Mouse (Mus musculus): ENCODE data around the gene Hcrtr2. TPM values are rescaled to one million over a fixed set of nuclear protein-coding genes. Genes with fewer than 3 reads are reported as not detected.

Hcrtr2 gene
- polyA plus RNA-seq (2014; fragmentation: Nextera tagmentation; extraction: Ambion mirVana): 0.37 and 0.38 TPM in 2 replicates

DNA sequence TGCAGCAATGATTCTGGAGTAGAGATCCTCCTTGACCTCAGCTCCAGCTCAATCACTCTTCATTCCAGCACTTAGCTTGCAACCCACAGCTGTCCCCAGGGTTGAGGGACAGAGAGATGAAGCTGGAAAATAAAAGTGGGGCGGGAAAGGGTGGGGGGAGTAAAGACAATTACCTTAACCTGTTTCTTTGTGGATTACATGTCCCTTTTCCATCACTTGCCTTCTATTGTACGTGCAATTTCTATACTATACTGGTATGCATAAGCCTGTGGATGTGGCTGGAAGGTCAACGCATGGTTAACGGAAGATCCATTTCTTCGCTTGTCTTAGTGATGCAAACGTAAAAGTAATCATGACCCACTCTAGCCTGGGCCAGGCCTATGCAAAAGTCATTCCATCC, at the start of gene Hcrtr2:
TSS of gene Hcrtr2 (minus strand) at position 101 of the 400 bp plus-strand sequence.
- H3K9me3 ChIP-seq (ENCODE audit: low read depth, low read length): no peaks in the 10 kb centered on the region
- peaks cover 20% of the 10 kb centered on the region for H3K27me3 ChIP-seq (ENCODE audit: insufficient read depth, low read length)
- peak within 1 kb of the TSS; percentile 44 for H3K4me3 ChIP-seq (ENCODE audit: low read depth, low read length)
- H3K4me2 ChIP-seq: peak within 1 kb of the TSS; percentile 94
- ATAC-seq (ENCODE audit: insufficient read depth): no peak; the same call in 1 of the 2 replicates
- H3K27ac ChIP-seq (ENCODE audit: low read depth): no peak within 1 kb of the TSS
- WGBS: 63% methylated on average over 6 of the region's 6 CpGs
- no peaks in the 10 kb centered on the region for H3K4me1 ChIP-seq (ENCODE audit: insufficient read depth)
- H3K36me3 ChIP-seq (ENCODE audit: insufficient read depth): no peaks in the 10 kb centered on the region
- DNase-seq: no peak
- H3K9ac ChIP-seq: peak within 1 kb of the TSS; percentile 23; the same call in 1 of the 2 replicates
- TF ChIP-seq CTCF (IDR thresholded peaks at IDR 0.05; ENCODE audit: low read depth): no peak

DNA sequence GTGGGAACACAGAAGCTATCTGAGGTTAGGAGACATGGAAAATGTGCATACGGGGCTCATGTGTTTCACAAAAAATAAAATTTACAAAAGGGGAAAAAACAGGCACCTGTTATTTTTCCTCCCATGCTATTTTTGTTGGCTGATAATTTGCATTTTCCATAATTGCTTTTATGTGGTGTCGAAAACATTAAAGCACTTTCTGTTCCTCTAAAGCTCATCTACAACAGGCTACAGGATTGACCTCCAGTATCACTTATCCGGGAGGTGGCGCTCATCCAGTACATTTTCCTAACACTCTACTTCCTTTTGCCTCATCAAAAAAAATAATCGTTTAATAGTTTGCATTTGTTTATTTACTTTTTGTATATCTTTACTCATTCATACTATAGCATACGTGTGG, 41.2 kb upstream of the Hcrtr2 start:
- ATAC-seq (ENCODE audit: insufficient read depth) (no peak), DNase-seq (no peak)
- no peak overlapping the region for H3K4me2 ChIP-seq
- H3K9me3 ChIP-seq (ENCODE audit: low read depth, low read length): no peaks in the 10 kb centered on the region
- H3K4me3 ChIP-seq (ENCODE audit: low read depth, low read length): no peak overlapping the region
- H3K9ac ChIP-seq: no peak overlapping the region
- H3K4me1 ChIP-seq (ENCODE audit: insufficient read depth): no peaks in the 10 kb centered on the region
- 68% methylated on average over 6 of the region's 6 CpGs for WGBS
- H3K27me3 ChIP-seq (ENCODE audit: insufficient read depth, low read length): no peaks in the 10 kb centered on the region
- no peaks in the 10 kb centered on the region for H3K36me3 ChIP-seq (ENCODE audit: insufficient read depth)
- H3K27ac ChIP-seq (ENCODE audit: low read depth): no peak overlapping the region
- TF ChIP-seq CTCF (IDR thresholded peaks at IDR 0.05; ENCODE audit: low read depth): no peak

DNA sequence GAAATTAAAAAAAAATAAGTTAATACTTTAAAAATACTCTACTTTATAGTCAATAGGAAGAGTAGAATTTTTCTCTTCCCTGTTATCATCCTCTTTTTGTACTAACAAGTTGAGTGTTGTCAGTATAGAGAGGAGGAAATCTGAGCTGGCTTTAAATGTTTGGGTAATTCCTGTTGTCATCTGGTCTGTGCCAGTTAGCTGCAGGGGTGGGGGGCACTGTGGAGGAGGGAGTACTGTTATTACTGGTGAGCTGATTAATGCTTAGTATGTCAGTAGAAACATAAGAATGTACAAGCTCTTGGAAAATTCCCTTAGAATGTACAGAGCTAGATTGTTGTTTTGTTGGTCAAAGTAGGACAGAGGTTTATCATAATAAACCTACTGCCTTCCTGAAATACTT, 36.7 kb upstream of the Hcrtr2 start:
- Histone ChIP-seq H3K27me3 (ENCODE audit: insufficient read depth, low read length) (no peaks in the 10 kb centered on the region), H3K4me3 (ENCODE audit: low read depth, low read length) (no peak overlapping the region), H3K4me1 (ENCODE audit: insufficient read depth) (no peaks in the 10 kb centered on the region), H3K4me2 (no peak overlapping the region), H3K36me3 (ENCODE audit: insufficient read depth) (no peaks in the 10 kb centered on the region), H3K9me3 (ENCODE audit: low read depth, low read length) (no peaks in the 10 kb centered on the region), H3K27ac (ENCODE audit: low read depth) (no peak overlapping the region), H3K9ac (no peak overlapping the region)
- DNase-seq (no peak), ATAC-seq (ENCODE audit: insufficient read depth) (no peak)
- TF ChIP-seq CTCF (IDR thresholded peaks at IDR 0.05; ENCODE audit: low read depth): no peak

DNA sequence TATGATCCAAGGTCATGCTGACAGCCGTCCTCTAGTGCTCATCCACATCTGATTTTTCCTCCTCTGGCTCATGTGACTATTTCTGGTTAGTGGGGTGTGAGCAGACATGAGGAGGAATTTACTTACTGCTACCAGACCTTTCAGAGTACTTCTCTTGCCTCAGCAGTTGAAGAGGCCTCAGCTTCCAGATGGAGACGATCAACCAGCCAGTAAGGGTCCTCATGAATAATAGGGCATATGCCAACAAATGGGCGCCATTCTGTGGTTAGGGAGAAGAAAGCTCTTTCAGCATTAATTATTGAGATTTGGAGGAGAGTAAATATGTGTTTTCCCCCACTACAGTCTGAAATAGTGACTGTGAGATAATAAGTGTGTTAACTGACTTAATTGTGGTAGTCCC, 28.7 kb upstream of the Hcrtr2 start:
- Histone ChIP-seq H3K27me3 (ENCODE audit: insufficient read depth, low read length) (no peaks in the 10 kb centered on the region), H3K4me3 (ENCODE audit: low read depth, low read length) (no peak overlapping the region), H3K9ac (no peak overlapping the region), H3K9me3 (ENCODE audit: low read depth, low read length) (no peaks in the 10 kb centered on the region), H3K27ac (ENCODE audit: low read depth) (no peak overlapping the region), H3K36me3 (ENCODE audit: insufficient read depth) (no peaks in the 10 kb centered on the region), H3K4me2 (no peak overlapping the region), H3K4me1 (ENCODE audit: insufficient read depth) (no peaks in the 10 kb centered on the region)
- no peak for TF ChIP-seq CTCF (IDR thresholded peaks at IDR 0.05; ENCODE audit: low read depth)
- DNase-seq: no peak
- WGBS: 55% methylated on average over 3 of the region's 3 CpGs
- ATAC-seq (ENCODE audit: insufficient read depth): no peak

DNA sequence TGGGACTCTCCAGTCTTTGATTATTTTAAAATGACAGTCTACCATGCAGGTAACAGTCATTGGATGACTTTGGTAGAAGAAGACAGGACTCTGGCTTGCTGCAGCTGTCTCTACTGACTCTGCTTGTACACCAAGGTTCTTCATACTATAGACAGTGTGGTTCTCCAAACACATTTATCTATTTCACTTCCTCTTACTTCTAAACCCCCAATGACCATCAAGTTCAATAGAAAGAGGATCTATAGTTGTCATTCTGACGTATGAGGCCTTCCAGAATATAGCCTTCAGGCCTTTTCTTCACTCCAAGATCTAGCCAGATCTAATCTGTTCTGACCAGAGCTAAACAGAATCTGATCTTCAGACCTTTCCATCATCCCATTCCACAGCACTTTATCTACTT, 23.6 kb upstream of the Hcrtr2 start:
- H3K9ac ChIP-seq: no peak overlapping the region
- H3K27ac ChIP-seq (ENCODE audit: low read depth): no peak overlapping the region
- no peaks in the 10 kb centered on the region for H3K36me3 ChIP-seq (ENCODE audit: insufficient read depth)
- ATAC-seq (ENCODE audit: insufficient read depth): no peak
- no peak for TF ChIP-seq CTCF (IDR thresholded peaks at IDR 0.05; ENCODE audit: low read depth)
- 85% methylated on average over 1 of the region's 1 CpGs for WGBS
- H3K27me3 ChIP-seq (ENCODE audit: insufficient read depth, low read length): no peaks in the 10 kb centered on the region
- no peak overlapping the region for H3K4me2 ChIP-seq
- DNase-seq: no peak
- H3K9me3 ChIP-seq (ENCODE audit: low read depth, low read length): no peaks in the 10 kb centered on the region
- H3K4me1 ChIP-seq (ENCODE audit: insufficient read depth): no peaks in the 10 kb centered on the region
- H3K4me3 ChIP-seq (ENCODE audit: low read depth, low read length): no peak overlapping the region

DNA sequence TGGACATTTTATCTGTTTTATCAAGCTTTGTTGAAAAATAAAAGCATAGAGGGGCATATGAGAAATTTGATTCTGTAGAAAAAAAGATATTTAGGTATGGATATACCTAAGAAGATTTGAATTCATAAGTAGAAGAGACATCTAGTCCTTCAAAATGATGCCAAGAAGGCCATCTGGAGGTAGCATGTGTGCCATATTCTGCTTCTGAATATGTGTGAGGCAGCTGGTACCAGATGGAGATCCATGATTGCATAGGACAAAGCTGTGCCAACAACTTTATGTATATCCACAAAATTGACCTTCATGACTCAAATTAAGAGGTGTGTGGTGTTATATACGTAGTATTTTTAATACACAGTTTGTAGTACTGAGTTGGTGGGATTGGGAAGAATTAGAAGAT, 7.4 kb upstream of the Hcrtr2 start:
- Histone ChIP-seq H3K36me3 (ENCODE audit: insufficient read depth) (no peaks in the 10 kb centered on the region), H3K27ac (ENCODE audit: low read depth) (no peak overlapping the region), H3K9ac (no peak overlapping the region), H3K4me3 (ENCODE audit: low read depth, low read length) (no peak overlapping the region), H3K9me3 (ENCODE audit: low read depth, low read length) (no peaks in the 10 kb centered on the region), H3K4me2 (no peak overlapping the region), H3K4me1 (ENCODE audit: insufficient read depth) (no peaks in the 10 kb centered on the region), H3K27me3 (ENCODE audit: insufficient read depth, low read length) (no peaks in the 10 kb centered on the region)
- no peak for TF ChIP-seq CTCF (IDR thresholded peaks at IDR 0.05; ENCODE audit: low read depth)
- 68% methylated on average over 1 of the region's 1 CpGs for WGBS
- no peak for ATAC-seq (ENCODE audit: insufficient read depth)
- no peak for DNase-seq

DNA sequence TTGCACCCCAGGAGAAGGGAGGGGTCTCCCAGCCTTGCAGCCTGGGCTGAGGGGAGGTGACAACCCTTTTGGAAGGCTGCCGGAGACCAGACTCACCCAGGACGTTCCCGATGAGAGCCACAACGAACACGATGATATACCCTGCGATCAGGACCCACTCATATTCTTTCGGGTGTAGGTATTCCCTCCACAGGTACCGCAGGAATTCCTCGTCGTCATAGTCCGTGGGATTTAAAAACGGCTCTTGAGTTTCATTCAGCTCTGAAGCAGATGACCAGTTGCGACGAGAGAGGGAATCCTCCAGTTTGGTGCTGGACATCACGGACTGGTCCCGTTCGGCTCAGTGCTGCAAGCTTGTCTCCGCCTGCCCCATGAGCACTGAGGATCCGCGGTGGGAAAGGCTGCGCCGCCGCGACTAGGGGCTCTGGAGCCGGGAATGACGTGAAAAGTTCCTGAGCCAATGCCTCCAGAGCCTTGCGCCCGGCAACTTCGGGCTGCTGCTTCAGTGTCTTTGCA, 412 bp downstream of the Hcrtr2 start:
- Histone ChIP-seq H3K4me1 (ENCODE audit: insufficient read depth) (no peaks in the 10 kb centered on the region), H3K9me3 (ENCODE audit: low read depth, low read length) (no peaks in the 10 kb centered on the region), H3K4me3 (ENCODE audit: low read depth, low read length) (peak overlapping the region; percentile 44), H3K27me3 (ENCODE audit: insufficient read depth, low read length) (peaks cover 20% of the 10 kb centered on the region), H3K9ac (peak overlapping the region; percentile 23; the same call in 1 of the 2 replicates), H3K4me2 (peak overlapping the region; percentile 94), H3K27ac (ENCODE audit: low read depth) (no peak overlapping the region), H3K36me3 (ENCODE audit: insufficient read depth) (no peaks in the 10 kb centered on the region)
- TF ChIP-seq CTCF (IDR thresholded peaks at IDR 0.05; ENCODE audit: low read depth): no peak
- ATAC-seq (ENCODE audit: insufficient read depth) (peak; percentile 86), DNase-seq (peak; percentile 80)
- WGBS: under 1% methylated on average over 29 of the region's 29 CpGs

Measured in lung, embryonic 14.5 days (tissue).